Mouse (Mus musculus): Measurements from ENCODE around the gene Fam69b.

Gene Fam69b

GRCm38 (mm10) chr2:26598462-26598861, 29.8 kb upstream of the Fam69b start:
- no peak for DNase-seq (ENCODE audit: low read depth)

- no peak for DNase-seq (ENCODE audit: low read depth)
These were observed 28.3 kb upstream of the Fam69b start for GRCm38 (mm10) chr2:26599965-26600364.

- DNase-seq (ENCODE audit: low read depth), result no peak
These were observed 27.6 kb upstream of the Fam69b start for GRCm38 (mm10) chr2:26600664-26601063.

- DNase-seq (ENCODE audit: low read depth), result no peak
These were observed 26.7 kb upstream of the Fam69b start for GRCm38 (mm10) chr2:26601595-26601994.

GRCm38 (mm10) chr2:26602631-26603030, 25.6 kb upstream of the Fam69b start:
- DNase-seq (ENCODE audit: low read depth), result no peak

GRCm38 (mm10) chr2:26603159-26603558, 25.1 kb upstream of the Fam69b start:
- no peak for DNase-seq (ENCODE audit: low read depth)

- no peak for DNase-seq (ENCODE audit: low read depth)
These were observed 24.3 kb upstream of the Fam69b start, which contains the start of gene Agpat2 for GRCm38 (mm10) chr2:26603720-26604671. Gene Agpat2 (minus strand): TSS chr2:26604417.

GRCm38 (mm10) chr2:26605331-26605730, 22.9 kb upstream of the Fam69b start:
- DNase-seq (ENCODE audit: low read depth), result no peak

- DNase-seq (ENCODE audit: low read depth), result no peak
These were observed 21.7 kb upstream of the Fam69b start for GRCm38 (mm10) chr2:26606579-26606978.

- no peak for DNase-seq (ENCODE audit: low read depth)
These were observed 21.0 kb upstream of the Fam69b start for GRCm38 (mm10) chr2:26607056-26607910.

- no peak for DNase-seq (ENCODE audit: low read depth)
These were observed 19.5 kb upstream of the Fam69b start for GRCm38 (mm10) chr2:26608781-26609180.

- no peak for DNase-seq (ENCODE audit: low read depth)
These were observed 19.0 kb upstream of the Fam69b start for GRCm38 (mm10) chr2:26609261-26609661.

GRCm38 (mm10) chr2:26610526-26610925, 17.7 kb upstream of the Fam69b start:
- DNase-seq (ENCODE audit: low read depth), result no peak

GRCm38 (mm10) chr2:26611054-26611453, 17.2 kb upstream of the Fam69b start:
- DNase-seq (ENCODE audit: low read depth), result no peak

GRCm38 (mm10) chr2:26611896-26612295, 16.4 kb upstream of the Fam69b start:
- no peak for DNase-seq (ENCODE audit: low read depth)

- DNase-seq (ENCODE audit: low read depth), result no peak
These were observed 13.4 kb upstream of the Fam69b start for GRCm38 (mm10) chr2:26614903-26615302.

- DNase-seq (ENCODE audit: low read depth), result no peak
These were observed 12.7 kb upstream of the Fam69b start for GRCm38 (mm10) chr2:26615459-26616124.

- no peak for DNase-seq (ENCODE audit: low read depth)
These were observed 10.9 kb upstream of the Fam69b start for GRCm38 (mm10) chr2:26617331-26617730.

- DNase-seq (ENCODE audit: low read depth), result no peak
These were observed 10.3 kb upstream of the Fam69b start for GRCm38 (mm10) chr2:26617928-26618327.

GRCm38 (mm10) chr2:26621246-26621645, 7.0 kb upstream of the Fam69b start:
- DNase-seq (ENCODE audit: low read depth), result no peak

GRCm38 (mm10) chr2:26622984-26623383, 5.3 kb upstream of the Fam69b start:
- DNase-seq (ENCODE audit: low read depth), result no peak

GRCm38 (mm10) chr2:26625419-26625818, 2.8 kb upstream of the Fam69b start:
- no peak for DNase-seq (ENCODE audit: low read depth)

Data from fibroblast of lung, adult 2 months (primary cell).